Mouse (Mus musculus) adrenal gland (tissue): Measurements from ENCODE around the gene Spred3.
"Not testable (repeated sequence)": the region's sequence is repeated elsewhere in the genome, so short reads cannot be mapped to it uniquely, and the experiment has no call there.

Source experiments
- intact Hi-C: fragments of 180-260 bp; cut with DNase I; formaldehyde crosslinking; loops from one replicate; pipeline ENCODE4 v1.15.1; 2025
- long read RNA-seq, 2 experiments: library from polyadenylated mRNA; unstranded; transcript quantifications; one replicate each; pipeline ENCODE4 v2.0.0; 2020; ENCODE audit warnings: borderline replicate concordance in 1 of 2; ENCODE audit not compliant: insufficient replicate concordance in 1 of 2

Spred3 gene
- long read RNA-seq, experiment 1, partial matches to known transcripts: 0 of 1 reads
- long read RNA-seq, experiment 1, other reads (novel, unspliced or antisense): 1 of 1 reads
- long read RNA-seq, experiment 2: 0 reads

DNA sequence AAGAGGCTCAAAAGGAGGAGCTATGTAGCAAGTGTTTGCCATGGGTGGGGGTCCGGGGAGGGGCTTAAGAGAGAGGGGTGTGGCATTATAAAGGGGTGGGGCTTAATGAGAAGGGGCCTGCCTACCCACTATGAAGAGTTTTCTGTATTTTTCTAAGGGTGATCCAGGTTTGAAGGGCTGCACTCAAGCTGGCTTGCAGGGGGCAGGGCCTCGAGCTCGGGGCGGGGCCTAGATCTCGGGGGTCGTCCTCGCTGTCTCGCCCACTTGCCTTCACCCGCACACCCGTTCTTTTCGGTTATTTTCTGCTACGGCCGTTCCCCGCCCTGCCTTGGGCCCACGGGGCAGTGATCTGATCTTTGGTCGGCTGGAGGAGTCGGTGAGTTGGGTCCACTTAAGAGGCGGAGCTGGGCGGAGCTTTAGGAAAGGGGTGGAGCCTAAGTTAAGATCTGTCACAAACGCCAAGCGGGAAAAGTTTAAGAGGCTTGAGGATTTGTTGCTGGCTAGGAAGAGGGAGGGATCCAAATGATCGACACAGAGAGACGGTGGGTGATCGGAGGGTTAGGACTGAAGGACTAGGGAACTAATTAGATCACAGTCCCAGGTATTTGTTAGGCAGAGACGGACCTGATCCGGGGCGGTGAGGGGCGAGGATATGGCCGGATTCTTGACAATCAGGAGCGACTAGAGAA is at the start of gene Spred3, which contains the start of gene Ggn:
Gene Spred3, minus strand, starts transcription at position 346 of the 689 bp plus-strand sequence.
Gene Ggn, plus strand, starts transcription at position 145 of the 689 bp plus-strand sequence.
- intact Hi-C loops: no loop called here

DNA sequence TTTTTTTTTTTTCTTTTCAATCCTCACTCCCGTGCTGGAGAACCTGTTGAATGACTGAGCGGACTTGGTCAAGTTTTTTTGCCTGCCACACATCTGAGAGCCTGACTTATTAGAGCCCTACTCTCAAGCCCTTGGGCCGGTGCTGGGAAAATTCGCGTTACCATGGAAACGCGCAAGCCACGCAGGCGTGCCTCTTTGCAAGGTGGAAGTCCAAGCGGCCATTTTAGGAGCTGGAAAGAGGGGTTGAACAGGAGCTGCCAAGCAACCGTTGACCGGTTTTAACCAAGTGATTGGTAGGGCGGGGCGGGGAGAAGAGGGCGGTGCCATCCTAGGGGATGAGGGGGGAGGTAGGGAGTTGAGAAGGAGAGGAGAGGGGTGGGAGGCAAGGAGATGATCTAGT is 44.6 kb upstream of the Spred3 start:
- intact Hi-C loops: no loop called here

DNA sequence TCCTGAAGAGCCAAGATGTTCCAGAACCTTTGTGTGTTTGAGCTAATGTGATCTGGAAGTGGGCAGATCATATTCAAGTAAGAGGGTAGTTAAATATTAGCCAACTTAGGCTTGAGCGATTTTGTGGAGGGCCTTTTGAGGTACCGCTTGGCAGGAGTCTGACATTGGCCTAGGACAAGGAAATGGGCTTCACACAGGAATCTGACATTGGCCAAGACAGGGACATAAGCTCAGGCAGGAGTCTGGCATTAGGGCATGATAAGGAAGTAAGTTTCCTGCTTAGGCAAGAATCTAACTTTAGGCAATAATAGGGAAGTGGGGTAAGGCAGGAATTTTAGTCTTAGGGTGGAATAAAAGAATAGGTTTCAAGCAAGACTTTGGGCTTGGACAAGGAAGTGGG is 44.0 kb upstream of the Spred3 start:
- intact Hi-C loops: no loop called here

DNA sequence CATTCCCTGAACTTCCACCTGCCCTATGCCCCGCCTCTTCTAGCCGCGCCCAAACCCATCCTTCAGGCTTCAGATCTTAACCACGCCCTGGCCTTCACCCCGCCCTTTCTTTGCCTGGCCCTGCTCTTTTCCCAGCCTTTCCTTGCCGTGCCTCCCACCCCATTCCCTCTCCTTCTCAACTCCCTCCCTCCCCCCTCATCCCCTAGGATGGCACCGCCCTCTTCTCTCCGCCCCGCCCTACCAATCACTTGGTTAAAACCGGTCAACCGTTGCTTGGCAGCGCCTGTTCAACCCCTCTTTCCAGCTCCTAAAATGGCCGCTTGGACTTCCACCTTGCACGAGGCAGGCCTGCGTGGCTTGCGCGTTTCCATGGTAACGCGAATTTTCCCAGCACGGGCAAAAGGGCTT is 43.5 kb upstream of the Spred3 start, which contains the start of gene Catsperg1:
Gene Catsperg1, minus strand, starts transcription at position 361 of the 408 bp plus-strand sequence.
- intact Hi-C loops: no loop called here

DNA sequence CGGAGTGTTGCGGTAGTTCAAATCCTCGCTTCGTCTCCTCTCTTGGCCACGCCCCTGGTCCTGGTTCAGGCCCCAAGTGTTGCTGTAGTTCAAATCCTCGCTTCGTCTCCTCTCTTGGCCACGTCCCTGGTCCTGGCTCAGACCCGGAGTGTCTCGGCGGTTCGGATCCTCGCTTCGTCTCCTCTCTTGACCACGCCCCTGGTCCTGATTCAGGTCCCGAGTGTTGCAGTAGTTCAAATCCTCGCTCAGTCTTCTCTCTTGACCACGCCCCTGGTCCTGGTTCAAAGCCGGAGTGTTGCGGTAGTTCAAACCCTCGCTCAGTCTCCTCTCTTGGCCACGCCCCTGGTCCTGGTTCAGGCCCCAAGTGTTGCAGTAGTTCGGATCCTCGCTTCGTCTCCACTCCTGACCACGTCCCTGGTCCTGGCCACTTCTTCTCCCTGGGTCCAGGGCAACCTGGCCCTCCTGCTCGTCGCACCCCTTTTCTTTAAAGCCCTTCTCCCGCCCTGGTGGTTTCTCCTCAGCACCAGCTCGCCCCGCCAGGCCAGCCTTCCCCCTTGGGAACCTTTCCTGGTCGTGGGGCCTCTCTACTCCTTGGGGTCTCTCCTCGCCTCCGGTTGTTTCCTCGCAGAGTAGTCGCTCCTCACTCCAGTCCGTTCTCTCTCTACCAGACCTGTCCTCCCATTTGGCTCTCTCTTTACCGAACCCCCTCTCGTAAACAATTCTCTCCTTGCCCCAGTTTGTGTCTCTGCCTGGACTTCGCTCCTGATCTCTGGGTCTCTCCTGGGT is 42.8 kb upstream of the Spred3 start:
- intact Hi-C loops: not testable (repeated sequence)

DNA sequence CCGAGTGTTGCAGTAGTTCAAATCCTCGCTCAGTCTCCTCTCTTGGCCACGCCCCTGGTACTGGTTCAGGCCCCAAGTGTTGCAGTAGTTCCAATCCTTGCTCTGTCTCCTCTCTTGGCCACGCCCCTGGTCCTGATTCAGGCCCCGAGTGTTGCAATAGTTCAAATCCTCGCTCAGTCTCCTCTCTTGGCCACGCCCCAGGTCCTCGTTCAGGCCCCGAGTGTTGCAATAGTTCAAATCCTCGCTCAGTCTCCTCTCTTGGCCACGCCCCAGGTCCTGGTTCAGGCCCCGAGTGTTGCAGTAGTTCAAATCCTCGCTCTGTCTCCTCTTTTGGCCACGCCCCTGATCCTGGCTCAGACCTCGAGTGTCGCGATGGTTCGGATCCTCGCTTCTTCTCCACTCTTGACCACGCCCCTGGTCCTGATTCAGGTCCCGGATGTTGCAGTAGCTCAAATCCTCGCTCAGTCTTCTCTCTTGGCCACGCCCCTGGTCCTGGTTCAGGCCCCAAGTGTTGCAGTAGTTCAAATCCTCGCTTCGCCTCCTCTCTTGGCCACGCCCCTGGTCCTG is 42.1 kb upstream of the Spred3 start:
- intact Hi-C loops: no loop called here

DNA sequence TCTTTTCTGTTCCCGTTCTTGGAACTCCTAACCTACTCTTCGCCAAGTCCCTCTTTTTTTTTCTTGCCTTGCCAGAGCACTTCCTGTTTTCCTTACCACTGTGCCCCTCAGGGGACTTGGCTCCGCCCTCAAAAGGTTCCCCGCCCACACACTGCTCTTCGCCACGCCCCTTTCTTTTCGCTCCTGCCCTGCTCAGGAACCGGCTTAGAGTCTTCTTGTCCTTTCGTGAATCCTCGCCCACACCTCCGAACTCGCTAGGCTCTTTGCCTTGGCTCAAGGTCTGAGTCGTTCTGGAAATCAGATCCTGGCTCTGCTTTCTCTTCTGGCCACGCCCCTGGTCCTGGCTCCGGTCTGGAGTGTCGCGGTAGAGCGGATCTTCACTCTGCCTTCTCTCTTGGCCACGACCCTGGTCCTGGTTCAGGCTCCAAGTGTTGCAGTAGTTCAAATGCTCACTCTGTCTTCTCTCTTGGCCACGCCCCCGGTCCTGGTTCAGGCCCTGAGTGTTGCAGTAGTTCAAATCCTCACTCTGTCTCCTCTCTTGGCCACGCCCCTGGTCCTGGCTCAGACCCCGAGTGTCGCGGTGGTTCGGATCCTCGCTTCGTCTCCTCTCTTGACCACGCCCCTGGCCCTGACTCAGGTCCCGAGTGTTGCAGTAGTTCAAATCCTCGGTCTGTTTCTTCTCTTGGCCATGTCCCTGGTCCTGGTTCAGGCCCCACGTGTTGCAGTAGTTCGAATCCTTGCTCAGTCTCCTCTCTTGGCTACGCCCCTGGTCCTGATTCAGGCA is 41.4 kb upstream of the Spred3 start:
- intact Hi-C loops: no loop called here

DNA sequence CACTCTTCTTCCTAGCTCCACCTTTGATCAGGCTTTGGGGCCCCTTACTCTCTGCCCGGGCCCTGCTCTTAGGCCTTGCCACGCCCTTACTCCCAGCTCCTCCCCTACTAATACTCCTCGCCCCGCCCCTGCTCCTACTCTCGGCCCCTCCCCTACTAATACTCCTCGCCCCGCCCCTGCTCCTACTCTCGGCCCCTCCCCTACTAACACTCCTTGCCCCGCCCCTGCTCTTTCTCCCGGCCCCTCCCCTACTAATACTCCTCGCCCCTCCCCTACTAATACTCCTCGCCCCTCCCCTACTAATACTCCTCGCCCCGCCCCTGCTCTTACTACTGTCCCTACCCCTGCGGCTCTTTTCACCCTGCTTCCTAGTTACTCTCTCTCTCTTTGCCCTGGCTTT is 40.8 kb upstream of the Spred3 start:
- intact Hi-C loops: not testable (repeated sequence)

DNA sequence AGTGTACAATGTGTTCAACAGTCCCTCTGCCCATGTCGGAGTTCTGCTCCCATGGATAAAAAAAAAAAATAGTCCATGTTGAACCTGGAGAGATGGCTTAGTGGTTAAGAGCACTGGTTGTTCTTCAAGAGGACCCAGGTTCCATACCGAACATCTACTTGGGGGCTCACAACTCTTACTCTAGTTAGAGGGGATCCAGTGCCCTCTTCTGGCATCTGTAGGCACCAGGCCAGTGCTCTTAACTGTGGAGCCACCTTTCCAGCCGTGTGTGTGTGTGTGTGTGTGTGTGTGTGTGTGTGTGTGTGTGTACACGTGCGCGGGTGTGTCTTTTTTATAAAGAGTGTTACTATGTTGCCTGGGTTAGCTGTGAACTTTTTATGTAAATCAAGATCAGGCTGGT is 32.4 kb upstream of the Spred3 start:
- intact Hi-C loops: no loop called here

DNA sequence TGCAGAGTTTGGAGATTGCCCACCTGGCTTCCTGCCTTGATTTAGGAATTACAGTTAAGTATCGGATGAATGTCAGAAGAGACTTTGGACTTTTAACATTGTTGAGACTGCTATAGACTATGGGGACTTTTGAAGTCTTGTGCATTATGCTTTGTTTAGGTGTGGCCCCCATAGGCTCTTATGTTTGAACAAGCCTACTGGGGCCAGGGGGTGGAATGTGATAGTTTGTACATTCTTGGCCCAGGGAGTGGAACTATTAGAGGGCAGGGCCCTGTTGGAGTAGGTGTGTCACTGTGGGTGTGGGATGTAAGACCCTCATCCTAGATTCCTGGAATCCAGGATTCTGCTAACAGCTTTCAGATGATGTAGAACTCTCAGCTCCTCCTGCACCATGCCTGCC is 24.0 kb upstream of the Spred3 start:
- intact Hi-C loops: loop anchor here (10.0 kb wide), 1 partner anchor 521 kb away; no protein-coding TSS in a partner anchor

DNA sequence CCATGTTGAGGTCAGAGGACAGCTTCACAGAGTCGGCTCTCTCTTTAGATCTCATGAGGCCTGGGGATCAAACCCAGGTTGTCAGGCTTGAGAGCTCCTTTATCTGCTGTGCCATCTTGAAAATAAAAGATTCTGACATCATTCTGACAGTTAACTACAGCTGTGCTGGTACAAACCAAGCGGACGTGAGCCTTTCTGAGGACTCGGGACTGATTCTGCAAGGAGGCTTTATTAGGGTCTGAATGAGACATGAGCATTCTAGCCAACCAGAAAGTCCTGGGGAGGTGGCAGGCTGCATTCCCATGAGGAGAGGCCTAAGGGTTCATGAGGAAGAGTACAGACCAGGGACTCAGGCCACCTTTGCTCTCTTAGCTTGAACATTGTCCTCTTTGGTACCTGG is 11.1 kb upstream of the Spred3 start:
- intact Hi-C loops: loop anchor here (5.0 kb wide), 2 partner anchors 66 to 116 kb away; partner anchors contain the start of gene 2200002D01Rik

DNA sequence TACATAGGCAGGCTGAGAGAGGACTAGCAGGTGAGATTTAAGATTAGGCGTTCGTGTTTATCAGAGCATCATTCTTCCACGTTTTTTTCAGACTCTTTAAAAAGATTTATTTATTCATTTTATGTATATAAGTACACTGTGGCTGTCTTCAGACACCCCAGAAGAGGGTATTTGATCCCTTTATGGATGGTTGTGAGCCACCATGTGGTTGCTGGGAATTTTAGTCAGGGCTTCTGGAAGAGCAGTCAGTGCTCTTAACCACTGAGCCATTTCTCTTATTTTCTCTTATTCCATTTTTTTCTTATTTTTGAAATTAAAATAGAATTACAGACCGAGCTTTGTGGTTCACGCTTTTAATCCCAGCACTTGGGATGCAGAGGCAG is 10.6 kb upstream of the Spred3 start:
- intact Hi-C loops: loop anchor here (5.0 kb wide), 2 partner anchors 66 to 116 kb away; partner anchors contain the start of gene 2200002D01Rik

DNA sequence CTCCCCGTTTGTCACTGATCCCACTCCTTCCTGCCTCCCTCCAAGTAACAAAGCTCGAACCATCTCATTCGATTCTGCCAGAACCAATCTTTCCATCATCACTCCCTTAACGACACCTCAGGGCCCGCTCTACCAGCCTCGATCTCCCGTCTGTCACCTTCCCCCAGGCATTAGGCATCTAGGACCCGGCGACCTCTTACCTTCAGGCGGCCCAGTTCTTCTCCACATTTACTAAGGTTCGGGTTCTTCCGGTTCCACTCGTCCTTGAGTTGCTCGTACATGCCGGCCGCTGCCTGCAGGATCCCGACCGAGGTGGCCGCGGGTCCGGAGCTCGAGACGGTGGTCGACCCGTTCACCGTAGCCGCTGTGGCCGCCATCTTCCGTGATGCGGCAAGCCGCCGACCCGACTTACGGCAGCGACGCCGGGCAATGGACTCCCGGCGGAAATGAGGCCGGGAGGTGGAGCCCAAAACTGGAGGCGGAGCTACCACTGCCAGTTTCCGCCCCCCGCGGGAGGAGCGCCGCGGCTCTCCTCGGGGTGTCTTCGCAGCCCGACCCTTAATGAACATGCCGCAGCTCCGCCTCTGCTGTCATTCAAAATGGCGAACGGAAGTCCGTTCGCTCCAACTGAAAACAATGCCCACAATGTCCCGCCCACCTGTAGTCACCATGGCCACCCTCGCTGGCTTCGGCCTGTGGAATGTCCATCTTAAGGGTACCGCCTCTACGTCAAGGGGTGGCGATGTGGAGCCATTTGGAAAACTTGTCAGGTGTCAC is 10.1 kb upstream of the Spred3 start, which contains the start of gene Psmd8:
Gene Psmd8, minus strand, starts transcription at position 625 of the 777 bp plus-strand sequence.
- intact Hi-C loops: loop anchor here (5.0 kb wide), 2 partner anchors 67 to 117 kb away; partner anchors contain the start of gene 2200002D01Rik

DNA sequence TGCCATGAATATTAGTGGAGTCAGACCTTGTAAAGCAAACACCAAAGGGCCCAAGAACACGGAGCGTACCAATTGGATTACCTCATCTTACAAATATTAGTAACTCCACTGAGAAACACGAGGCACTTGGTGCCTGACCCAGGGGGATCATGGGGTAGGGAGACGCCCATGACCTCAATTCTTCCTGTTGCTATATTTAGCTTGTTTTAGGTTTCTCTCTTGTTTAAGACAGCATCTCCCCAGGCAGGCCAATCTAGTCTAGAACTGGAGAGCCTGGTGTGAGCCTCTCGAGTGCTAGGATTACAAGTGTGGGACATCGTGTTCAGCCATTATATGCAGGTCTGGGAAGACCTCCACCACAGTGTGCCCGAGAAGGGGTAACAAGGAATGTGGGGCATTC is 9.1 kb upstream of the Spred3 start:
- intact Hi-C loops: no loop called here

DNA sequence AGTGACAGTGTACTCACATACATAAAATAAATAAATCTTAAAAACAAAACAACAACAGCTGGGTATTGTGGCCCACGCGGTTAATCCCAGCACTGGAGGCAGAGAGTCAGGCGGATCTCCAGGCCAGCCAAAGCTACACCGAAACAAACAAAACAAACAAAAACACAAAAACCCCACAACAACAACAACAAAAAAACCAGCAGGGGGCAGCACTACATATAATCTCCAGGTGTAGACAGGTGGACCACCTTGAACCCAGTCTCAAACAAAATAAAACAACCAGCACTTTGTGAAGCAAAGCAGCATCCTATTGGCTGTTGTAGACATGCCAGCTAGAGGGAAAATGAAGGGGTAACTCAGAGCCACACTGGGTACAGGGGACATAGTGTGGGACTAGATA is 7.9 kb upstream of the Spred3 start:
- intact Hi-C loops: no loop called here

DNA sequence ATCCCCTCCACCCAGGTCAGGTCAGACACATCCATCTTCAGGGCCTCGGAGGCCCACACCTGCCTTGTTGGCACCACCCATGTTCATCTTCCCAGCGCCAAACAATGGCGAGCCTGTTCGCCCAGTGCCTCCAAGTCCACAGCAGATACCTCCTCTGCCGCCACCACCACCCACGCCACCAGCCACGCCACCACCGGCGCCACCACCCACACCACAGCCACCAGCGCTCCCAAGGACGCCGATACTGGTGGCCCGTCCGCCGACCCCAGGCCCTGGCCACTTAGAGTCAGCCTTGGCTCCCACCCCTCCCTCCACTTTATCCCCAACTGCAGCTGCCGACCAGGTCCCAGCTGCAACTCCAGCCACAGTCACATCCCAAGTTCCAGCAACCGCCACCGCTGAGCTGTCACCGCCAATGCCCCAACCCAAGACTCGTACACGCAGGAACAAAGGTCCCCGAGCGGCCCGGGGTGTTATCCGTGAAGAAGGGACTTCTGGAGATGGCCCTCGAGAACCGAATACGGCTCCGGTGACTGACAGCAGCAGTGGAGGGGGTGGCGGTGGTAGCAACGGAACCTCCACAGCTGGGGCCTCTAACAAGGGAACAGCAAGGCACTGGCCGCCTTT is 2.3 kb upstream of the Spred3 start:
- intact Hi-C loops: no loop called here

DNA sequence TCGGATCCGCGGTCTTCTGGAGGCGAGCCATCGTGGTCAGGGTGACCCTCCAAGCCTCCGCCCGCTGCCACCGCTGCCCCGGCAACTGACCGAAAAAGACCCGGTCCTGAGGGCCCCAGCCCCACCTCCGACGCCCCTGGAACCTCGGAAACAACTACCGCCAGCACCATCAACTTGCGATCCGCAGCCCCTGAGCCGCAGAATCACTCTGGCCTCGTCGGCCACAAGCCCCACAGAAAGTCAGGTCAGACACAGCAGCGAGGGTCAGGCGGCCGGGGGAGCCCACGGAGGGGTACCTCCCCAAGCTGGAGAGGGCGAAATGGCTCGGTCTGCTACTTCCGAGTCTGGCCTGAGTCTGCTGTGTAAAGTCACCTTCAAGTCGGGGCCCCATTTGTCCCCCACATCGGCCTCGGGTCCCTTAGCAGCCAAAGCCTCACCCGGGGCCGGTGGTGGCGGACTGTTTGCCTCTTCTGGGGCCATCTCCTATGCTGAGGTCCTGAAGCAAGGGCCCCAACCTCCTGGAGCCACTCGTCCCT is 1.4 kb upstream of the Spred3 start:
- intact Hi-C loops: no loop called here

DNA sequence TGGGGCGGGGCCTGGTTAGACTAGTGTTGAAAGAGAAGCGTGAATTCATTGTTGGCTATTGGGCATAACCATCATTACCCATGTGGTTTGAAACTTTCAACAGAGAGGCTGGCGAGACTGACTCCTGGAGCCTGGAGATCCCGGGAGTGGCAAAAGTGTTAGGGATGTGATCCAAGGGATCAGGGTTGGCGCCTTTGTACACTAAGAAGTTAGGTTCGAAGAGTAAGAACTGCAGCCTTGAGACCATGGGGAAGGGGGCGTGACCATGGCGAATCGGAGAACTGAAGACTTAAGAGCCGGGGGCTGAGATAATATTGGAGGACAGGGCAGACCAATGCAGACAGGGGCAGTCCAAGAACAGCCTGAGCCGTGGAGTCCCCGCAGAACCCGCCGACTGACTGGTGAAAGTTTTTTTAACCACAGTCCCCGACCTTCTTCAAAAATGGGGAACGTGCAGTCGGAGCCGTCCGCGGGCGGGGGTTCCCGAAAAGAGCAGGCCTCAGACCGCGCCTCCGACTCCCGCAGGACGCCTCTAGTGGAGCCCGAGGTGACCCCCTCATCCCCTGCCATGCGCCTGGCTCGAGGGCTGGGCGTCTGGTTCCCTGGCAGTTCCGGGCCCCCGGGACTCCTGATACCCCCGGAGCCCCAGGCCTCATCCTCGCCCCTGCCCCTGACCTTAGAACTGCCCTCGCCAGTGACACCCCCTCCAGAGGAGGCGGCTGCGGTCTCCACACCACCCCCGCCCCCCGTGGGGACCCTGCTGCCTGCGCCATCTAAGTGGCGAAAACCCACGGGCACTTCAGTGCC is 747 bp upstream of the Spred3 start:
- intact Hi-C loops: no loop called here
